In the genomic region with DNA sequence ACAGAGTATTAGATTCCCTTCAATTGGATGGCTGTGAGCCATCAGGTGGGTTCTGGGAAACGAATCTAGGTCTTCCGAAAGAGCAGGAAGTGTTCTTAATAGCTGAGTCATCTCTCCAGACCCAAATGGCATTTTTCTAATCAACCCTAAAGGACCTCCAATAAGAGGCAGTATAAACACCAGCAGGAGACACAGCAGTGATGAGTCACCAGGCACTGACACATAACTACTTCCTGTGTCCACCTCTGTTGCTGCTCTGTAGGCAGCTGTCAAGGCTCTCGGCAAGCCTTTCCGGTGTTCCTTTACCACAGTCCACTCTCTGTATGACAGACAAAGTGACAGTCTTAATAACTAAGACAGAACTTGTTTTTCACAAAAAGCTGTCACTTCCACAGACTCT, we compare ENCODE assay signal across 12 mouse cellular contexts.
DNase-seq lines count a peak whose midpoint lies in the region; ATAC-seq and TF ChIP-seq lines count a peak whose summit lies in the region.
"Had no signal": no experiment of that assay in that cellular context is flagged by ENCODE, and none has a peak within 500 bp of the region (broad histone marks: within the 10 kb centered on the region; RNA-seq: fewer than 3 reads in every experiment).

No protein-coding gene starts in this region.

- no peaks in the 10 kb centered on the region for H3K36me3 ChIP-seq in C2C12 (ENCODE audit: control insufficient read depth, insufficient read depth)
- peaks cover 30% of the 10 kb centered on the region for H3K36me3 ChIP-seq in liver, embryonic 12.5 days
- H3K36me3 ChIP-seq in thymus, adult 2 months (ENCODE audit: control insufficient read depth, insufficient read depth, low read length): no peaks in the 10 kb centered on the region; the same call in 1 of the 2 replicates

- no peak for TF ChIP-seq POLR2A in thymus, adult 2 months (IDR thresholded peaks at IDR 0.05; ENCODE audit: control insufficient read depth, extremely low read depth, insufficient read depth, low read length, poor library complexity)

- H3K9me3 ChIP-seq in liver, embryonic 12.5 days (replicated peaks): no peaks in the 10 kb centered on the region
- H3K9me3 ChIP-seq: hindbrain, embryonic 12.5 days; midbrain, embryonic 12.5 days had no signal

- no peak for TF ChIP-seq CTCF in C2C12 (IDR thresholded peaks at IDR 0.05; ENCODE audit: control insufficient read depth, insufficient read depth, insufficient read length)
- TF ChIP-seq CTCF in thymus, adult 2 months (IDR thresholded peaks at IDR 0.05; ENCODE audit: borderline replicate concordance, control insufficient read depth, extremely low read depth, insufficient read depth, low read length, poor library complexity): no peak

- H3K27me3 ChIP-seq in C2C12 (ENCODE audit: control insufficient read depth, insufficient read depth, insufficient read length): no peaks in the 10 kb centered on the region
- H3K27me3 ChIP-seq in liver, embryonic 12.5 days (replicated peaks): no peaks in the 10 kb centered on the region
- H3K27me3 ChIP-seq in thymus, adult 2 months (ENCODE audit: control insufficient read depth, insufficient read depth, low read length): no peaks in the 10 kb centered on the region
- H3K27me3 ChIP-seq: hindbrain, embryonic 12.5 days; midbrain, embryonic 12.5 days had no signal

- WGBS in liver, embryonic 12.5 days (ENCODE audit: insufficient replicate concordance): 27% methylated on average over 4 of the region's 4 CpGs
- 86% methylated on average over 4 of the region's 4 CpGs for WGBS in thymus, adult 2 months

- H3ac ChIP-seq in C2C12 (ENCODE audit: control insufficient read depth, insufficient read length, low read depth): no peak overlapping the region

- H3K79me3 ChIP-seq in C2C12 (ENCODE audit: low read depth): no peaks in the 10 kb centered on the region

- no peaks in the 10 kb centered on the region for H3K79me2 ChIP-seq in C2C12 (ENCODE audit: control insufficient read depth, insufficient read depth)

- peak; percentile 44 for ATAC-seq in liver, embryonic 12.5 days
- ATAC-seq: forebrain, postnatal 0 days had no signal

- no peak overlapping the region for H3K9ac ChIP-seq in liver, embryonic 12.5 days
- H3K9ac ChIP-seq: forebrain, postnatal 0 days; hindbrain, embryonic 12.5 days; midbrain, embryonic 12.5 days had no signal

- intact Hi-C loops in heart, postnatal 10 days (cut with DNase I): no loop called here
- intact Hi-C loops in heart, postnatal 25 days (cut with DNase I): no loop called here

- H3K27ac ChIP-seq in liver, embryonic 12.5 days: no peak overlapping the region
- no peak overlapping the region for H3K27ac ChIP-seq in thymus, adult 2 months (ENCODE audit: control insufficient read depth, insufficient read depth, low read length)
- H3K27ac ChIP-seq: hindbrain, embryonic 12.5 days; midbrain, embryonic 12.5 days had no signal

- DNase-seq in heart, postnatal 10 days: peak; percentile 4 to 8
- no peak for DNase-seq in heart, postnatal 25 days (ENCODE audit: low spot score)
- peak; percentile 42 for DNase-seq in adrenal gland, postnatal 10 days
- no peak for DNase-seq in thymus, adult 2 months
- DNase-seq in cerebellum, postnatal 25 days: no peak
- DNase-seq in layer of hippocampus, postnatal 10 days (ENCODE audit: low spot score in 2 of 2): no peak
- DNase-seq: cerebellum, adult 9-11 months; forebrain, postnatal 0 days had no signal

- H3K4me2 ChIP-seq in liver, embryonic 12.5 days: no peak overlapping the region
- H3K4me2 ChIP-seq: hindbrain, embryonic 12.5 days; midbrain, embryonic 12.5 days had no signal

- H3K4me3 ChIP-seq in C2C12 (ENCODE audit: insufficient read depth, poor library complexity, severe bottlenecking): no peak overlapping the region
- H3K4me3 ChIP-seq in liver, embryonic 12.5 days: no peak overlapping the region
- H3K4me3 ChIP-seq in thymus, adult 2 months (ENCODE audit: control insufficient read depth, insufficient read depth, low read length): no peak overlapping the region
- H3K4me3 ChIP-seq: hindbrain, embryonic 12.5 days; midbrain, embryonic 12.5 days had no signal

- peaks cover 10% of the 10 kb centered on the region; the same call in 1 of the 2 replicates for H3K4me1 ChIP-seq in liver, embryonic 12.5 days
- H3K4me1 ChIP-seq in thymus, adult 2 months (replicated peaks; ENCODE audit: control insufficient read depth, insufficient read depth, low read length): peaks cover 2% of the 10 kb centered on the region; the same call in 1 of the 2 replicates
- H3K4me1 ChIP-seq: hindbrain, embryonic 12.5 days; midbrain, embryonic 12.5 days had no signal

TF ChIP-seq in C2C12, 6 proteins besides CTCF, POLR2A, EP300 and RAD21:
- TF ChIP-seq MYOG (IDR thresholded peaks at IDR 0.05; ENCODE audit: control insufficient read depth, extremely low read depth, insufficient read length) (no peak), FOSL1 (IDR thresholded peaks at IDR 0.05; ENCODE audit: insufficient read depth, low read length, poor library complexity, severe bottlenecking) (peak; percentile 63), USF1 (IDR thresholded peaks at IDR 0.05; ENCODE audit: low read depth) (no peak), MYOD1 (IDR thresholded peaks at IDR 0.05; ENCODE audit: control insufficient read depth, insufficient read length, low read depth) (peak; percentile 88), MAX (IDR thresholded peaks at IDR 0.05) (peak; percentile 31), CEBPB (IDR thresholded peaks at IDR 0.05; ENCODE audit: low read depth) (no peak)

Comparison
In these comparisons a context has a peak if more than half of its experiments do, and no peak if none do; other contexts are left out.
1. DNase-seq: peak in heart, postnatal 10 days (2 of 2) and adrenal gland, postnatal 10 days (single experiment); none in heart, postnatal 25 days (single experiment), thymus, adult 2 months (single experiment), cerebellum, postnatal 25 days (0 of 2) and layer of hippocampus, postnatal 10 days (0 of 2).